Mouse (Mus musculus): Measurements from ENCODE around the gene Il22ra1. TPM values are rescaled to one million over a fixed set of nuclear protein-coding genes. Genes with fewer than 3 reads are reported as not detected.

Il22ra1 gene
- total RNA-seq, 2 experiments from 2014 or later: 0.57 to 0.69 TPM

DNA sequence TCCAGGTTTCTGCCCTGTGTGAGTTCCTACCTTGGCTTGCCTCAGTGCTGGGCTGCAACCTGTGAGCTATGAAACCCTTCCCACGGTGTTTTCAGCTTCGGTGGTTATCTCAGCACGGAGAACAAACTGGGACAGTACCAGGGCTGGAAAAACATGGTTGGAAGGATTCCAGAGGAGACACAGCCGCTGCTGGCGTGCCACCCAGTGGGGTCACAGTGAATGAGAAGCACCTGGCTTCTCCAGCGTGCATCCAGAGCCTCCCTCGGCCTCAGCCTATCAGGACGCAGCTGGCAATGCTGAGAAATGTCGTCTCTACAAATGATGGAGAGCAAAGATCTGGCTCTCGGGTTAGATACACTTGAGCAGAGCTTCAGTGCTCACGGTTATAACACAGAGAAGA, 1.6 kb upstream of the Il22ra1 start:
- intact Hi-C loops (cut with DNase I): no loop called here
- DNase-seq (ENCODE audit: extremely low spot score in 1 of 2, low spot score in 2 of 2): no peak

DNA sequence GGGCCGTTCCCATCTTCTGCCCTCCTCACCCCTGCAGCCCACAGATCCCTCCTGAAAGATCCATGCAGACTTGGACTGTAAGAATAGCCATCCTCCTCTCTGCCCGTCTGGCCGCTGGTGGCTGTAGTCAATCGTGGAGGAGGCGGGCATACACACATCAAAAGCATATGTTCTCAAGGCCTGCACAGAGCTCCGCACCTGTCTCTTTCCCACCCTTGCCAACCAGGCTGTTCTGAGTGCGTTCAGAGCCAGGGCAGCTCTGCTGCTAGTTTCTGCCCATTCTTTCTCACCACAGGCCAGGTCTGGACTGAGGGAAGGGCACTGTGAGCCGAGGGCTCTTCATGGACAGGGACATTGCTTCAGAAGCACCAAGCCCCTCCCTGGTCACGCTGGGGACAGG, 2.2 kb downstream of the Il22ra1 start:
- peak in 1 of 2 experiments; percentile 24 for DNase-seq (ENCODE audit: extremely low spot score in 1 of 2, low spot score in 2 of 2)
- intact Hi-C loops (cut with DNase I): no loop called here

- intact Hi-C loops (cut with DNase I): no loop called here
- DNase-seq (ENCODE audit: extremely low spot score in 1 of 2, low spot score in 2 of 2): no peak
These were observed 3.0 kb downstream of the Il22ra1 start for GRCm38 (mm10) chr4:135730951-135731350.

DNA sequence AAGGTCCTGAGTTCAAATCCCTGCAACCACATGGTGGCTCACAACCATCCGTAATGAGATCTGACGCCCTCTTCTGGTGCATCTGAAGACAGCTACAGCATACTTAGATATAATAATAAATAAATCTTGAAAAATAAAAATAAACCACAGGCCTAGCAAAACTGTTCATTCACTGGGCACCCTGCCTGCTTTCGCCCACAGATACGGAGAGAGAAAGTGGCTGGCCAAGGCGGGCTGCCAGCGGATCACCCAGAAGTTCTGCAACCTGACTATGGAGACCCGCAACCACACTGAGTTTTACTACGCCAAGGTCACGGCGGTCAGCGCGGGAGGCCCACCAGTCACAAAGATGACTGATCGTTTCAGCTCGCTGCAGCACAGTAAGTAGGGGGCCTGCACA, 5.9 kb downstream of the Il22ra1 start:
- intact Hi-C loops (cut with DNase I): no loop called here
- peak; percentile 16 to 63 for DNase-seq (ENCODE audit: extremely low spot score in 1 of 2, low spot score in 2 of 2)

DNA sequence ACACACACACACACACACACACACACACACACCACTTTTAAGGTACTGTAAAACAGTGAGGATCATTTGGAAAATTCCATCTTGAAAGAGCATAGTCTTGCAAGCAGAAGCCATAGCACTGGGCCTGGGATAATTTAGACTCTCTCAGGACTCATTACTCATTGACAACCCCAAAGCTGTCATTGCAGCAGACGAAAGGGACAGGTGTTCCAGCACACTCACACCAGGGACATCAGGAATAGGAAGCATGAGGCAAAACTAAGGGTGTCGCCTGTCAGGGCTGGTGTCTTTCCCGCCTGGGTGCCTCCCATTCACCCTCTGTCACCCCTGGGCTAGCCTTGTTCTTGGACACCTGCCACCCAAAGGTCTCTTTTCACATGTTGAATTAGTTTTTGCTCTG, 8.9 kb downstream of the Il22ra1 start:
- intact Hi-C loops (cut with DNase I): no loop called here
- DNase-seq (ENCODE audit: extremely low spot score in 1 of 2, low spot score in 2 of 2): no peak

- intact Hi-C loops (cut with DNase I): no loop called here
These were observed 10.3 kb downstream of the Il22ra1 start for GRCm38 (mm10) chr4:135738237-135738636.

GRCm38 (mm10) chr4:135739148-135739547, 11.2 kb downstream of the Il22ra1 start:
- no peak for DNase-seq (ENCODE audit: extremely low spot score in 1 of 2, low spot score in 2 of 2)

More at GRCm38 (mm10) chr4:135738237-135738636, 10.3 kb downstream of the Il22ra1 start:
- DNase-seq (ENCODE audit: extremely low spot score in 1 of 2, low spot score in 2 of 2): no peak

GRCm38 (mm10) chr4:135739672-135740071, 11.7 kb downstream of the Il22ra1 start:
- intact Hi-C loops (cut with DNase I): no loop called here
- no peak for DNase-seq (ENCODE audit: extremely low spot score in 1 of 2, low spot score in 2 of 2)

More at GRCm38 (mm10) chr4:135739148-135739547, 11.2 kb downstream of the Il22ra1 start:
- intact Hi-C loops (cut with DNase I): no loop called here

GRCm38 (mm10) chr4:135743520-135743919, 15.5 kb downstream of the Il22ra1 start:
- no peak for DNase-seq (ENCODE audit: extremely low spot score in 1 of 2, low spot score in 2 of 2)
- intact Hi-C loops (cut with DNase I): no loop called here

DNA sequence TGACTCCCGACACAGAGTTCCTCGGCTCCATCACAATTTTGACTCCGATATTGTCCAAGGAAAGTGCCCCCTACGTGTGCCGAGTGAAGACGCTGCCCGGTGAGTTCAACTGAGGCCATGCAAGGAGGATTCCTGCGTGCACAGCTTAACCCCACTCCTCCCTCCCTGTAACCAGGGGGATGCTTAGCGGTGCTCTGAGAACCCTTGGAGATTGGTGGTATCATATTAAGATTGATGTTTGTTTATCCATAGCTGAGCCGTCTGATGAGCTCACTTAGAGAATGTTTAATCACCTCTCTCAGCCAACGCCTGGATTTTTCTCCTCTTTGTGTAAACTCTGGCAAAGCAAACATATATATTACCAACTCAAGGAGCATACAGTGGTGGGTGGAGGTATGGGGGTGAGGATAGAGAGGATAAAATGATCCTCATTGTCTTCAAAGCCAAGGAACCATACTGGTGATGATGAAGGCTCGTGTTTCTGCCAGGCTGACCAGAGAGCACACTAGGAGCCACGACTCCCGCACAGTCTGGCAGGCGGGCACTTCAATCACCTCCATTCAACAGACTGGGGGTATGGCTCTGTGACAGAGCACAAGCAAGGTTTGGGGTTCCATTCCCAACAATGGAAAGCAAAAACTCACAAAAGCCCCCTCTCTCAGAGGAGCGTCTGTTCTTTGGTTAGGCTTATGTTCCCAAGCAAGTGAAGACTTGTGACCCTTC, 16.9 kb downstream of the Il22ra1 start:
- intact Hi-C loops (cut with DNase I): no loop called here
- no peak for DNase-seq (ENCODE audit: extremely low spot score in 1 of 2, low spot score in 2 of 2)

GRCm38 (mm10) chr4:135745613-135746012, 17.6 kb downstream of the Il22ra1 start:
- no peak for DNase-seq (ENCODE audit: extremely low spot score in 1 of 2, low spot score in 2 of 2)
- intact Hi-C loops (cut with DNase I): no loop called here

GRCm38 (mm10) chr4:135750896-135751295, 22.9 kb downstream of the Il22ra1 start:
- DNase-seq (ENCODE audit: extremely low spot score in 1 of 2, low spot score in 2 of 2): no peak
- intact Hi-C loops (cut with DNase I): no loop called here

- DNase-seq (ENCODE audit: extremely low spot score in 1 of 2, low spot score in 2 of 2): no peak
- intact Hi-C loops (cut with DNase I): no loop called here
These were observed 24.3 kb downstream of the Il22ra1 start for GRCm38 (mm10) chr4:135752106-135752778.

- intact Hi-C loops (cut with DNase I): no loop called here
- DNase-seq (ENCODE audit: extremely low spot score in 1 of 2, low spot score in 2 of 2): no peak
These were observed 24.8 kb downstream of the Il22ra1 start for GRCm38 (mm10) chr4:135752779-135753164.

DNA sequence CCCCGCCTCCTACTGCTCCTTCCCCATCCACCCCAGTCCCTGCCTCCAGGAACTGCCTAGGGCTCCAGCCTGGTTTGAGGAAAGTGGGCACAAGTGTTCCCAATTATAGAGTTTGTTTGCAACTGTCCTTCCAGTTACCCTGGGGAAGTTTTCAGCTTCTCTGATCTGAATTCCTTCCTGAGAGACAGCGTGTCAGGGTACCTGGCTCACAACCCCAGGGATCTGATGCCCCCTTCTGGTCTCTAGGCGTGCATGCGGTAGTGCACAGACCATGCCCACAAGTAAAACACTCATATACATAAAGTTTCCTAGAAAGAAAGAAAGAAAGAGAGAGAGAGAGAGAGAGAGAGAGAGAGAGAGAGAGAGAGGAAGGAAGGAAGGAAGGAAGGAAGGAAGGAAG, 30.4 kb downstream of the Il22ra1 start:
- intact Hi-C loops (cut with DNase I): no loop called here
- no peak for DNase-seq (ENCODE audit: extremely low spot score in 1 of 2, low spot score in 2 of 2)

- no peak for DNase-seq (ENCODE audit: extremely low spot score in 1 of 2, low spot score in 2 of 2)
- intact Hi-C loops (cut with DNase I): no loop called here
These were observed 30.9 kb downstream of the Il22ra1 start for GRCm38 (mm10) chr4:135758825-135759224.

- DNase-seq (ENCODE audit: extremely low spot score in 1 of 2, low spot score in 2 of 2): no peak
- intact Hi-C loops (cut with DNase I): no loop called here
These were observed 31.5 kb downstream of the Il22ra1 start, which contains the start of gene Myom3 for GRCm38 (mm10) chr4:135759356-135759976. Gene Myom3 (plus strand): TSS chr4:135759715.

GRCm38 (mm10) chr4:135761048-135761447, 33.1 kb downstream of the Il22ra1 start:
- no peak for DNase-seq (ENCODE audit: extremely low spot score in 1 of 2, low spot score in 2 of 2)
- intact Hi-C loops (cut with DNase I): no loop called here

DNA sequence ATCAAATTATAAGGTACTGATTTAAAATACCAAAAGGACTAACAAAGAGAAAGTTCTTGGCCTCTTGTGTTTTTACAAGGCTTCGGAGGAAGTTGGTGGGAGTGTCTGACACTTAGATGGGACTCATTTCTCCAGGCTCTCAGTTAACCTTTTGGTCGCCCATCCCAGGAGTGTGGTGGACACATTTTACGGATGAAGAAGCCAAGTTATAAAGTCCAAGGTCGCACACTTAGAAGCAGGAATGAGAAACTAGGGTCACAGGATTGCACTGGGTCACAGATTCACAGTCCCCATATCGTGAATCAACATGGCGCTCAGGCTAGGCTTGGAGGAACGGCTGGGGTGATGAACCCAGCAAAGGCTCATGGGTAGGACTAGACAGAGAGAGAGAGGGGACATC, 33.6 kb downstream of the Il22ra1 start:
- intact Hi-C loops (cut with DNase I): no loop called here
- no peak for DNase-seq (ENCODE audit: extremely low spot score in 1 of 2, low spot score in 2 of 2)

Measured in left cerebral cortex, postnatal 10 days (tissue).